Mouse (Mus musculus) myocyte (in vitro differentiated cells): ENCODE measurements at regions not wholly inside any gene's neighbourhood (a gene's known extent, or its start where the extent isn't known, plus 50 kb on each side); places are given as distances from the start of the nearest gene placed in this dataset.

Experiments used
- MAX ChIP-seq: IDR thresholded peaks from one replicate; pipeline ENCODE4 v1.6.1; 2011; ENCODE audit warnings: low read depth, mild to moderate bottlenecking, control low read depth
- MYOD1 ChIP-seq, 3 experiments: IDR thresholded peaks; one replicate each; pipeline ENCODE4 v1.6.1; 2011; ENCODE audit warnings: control low read depth in 2 of 3, low read depth in 2 of 3, mild to moderate bottlenecking in 2 of 3, moderate library complexity in 1 of 3; ENCODE audit not compliant: insufficient read length in 2 of 3, control insufficient read depth in 1 of 3
- MYOG ChIP-seq, 3 experiments: IDR thresholded peaks; one replicate each; pipeline ENCODE4 v1.6.1; 2011; ENCODE audit warnings: control low read depth in 2 of 3, low read depth in 2 of 3, mild to moderate bottlenecking in 2 of 3; ENCODE audit not compliant: insufficient read length in 2 of 3, control insufficient read depth in 1 of 3, insufficient read depth in 1 of 3
- POLR2A ChIP-seq: IDR thresholded peaks from one replicate; pipeline ENCODE4 v1.6.1; 2011; ENCODE audit warnings: low read depth, mild to moderate bottlenecking, control low read depth, moderate library complexity; ENCODE audit not compliant: insufficient read length
- POLR2AphosphoS2 ChIP-seq: IDR thresholded peaks from one replicate; pipeline ENCODE4 v1.6.1; 2011; ENCODE audit warnings: low read depth, control low read depth; ENCODE audit not compliant: insufficient read length
- SRF ChIP-seq: IDR thresholded peaks from one replicate; pipeline ENCODE4 v1.6.1; 2011; ENCODE audit warnings: low read depth; ENCODE audit not compliant: control insufficient read depth, insufficient read length
- TCF12 ChIP-seq: IDR thresholded peaks from one replicate; pipeline ENCODE4 v1.6.1; 2011; ENCODE audit warnings: mild to moderate bottlenecking, control low read depth; ENCODE audit not compliant: poor library complexity, insufficient read depth, severe bottlenecking
- USF1 ChIP-seq: IDR thresholded peaks from one replicate; pipeline ENCODE4 v1.6.1; 2011; ENCODE audit warnings: low read depth, mild to moderate bottlenecking, control low read depth, moderate library complexity

- TF ChIP-seq POLR2A (no peak), POLR2AphosphoS2 (no peak), MYOD1 (IDR thresholded peaks at IDR 0.05; ENCODE audit: control insufficient read depth in 1 of 3, insufficient read length in 2 of 3, low read depth in 2 of 3) (no peak), MAX (no peak), SRF (no peak), USF1 (no peak), MYOG (IDR thresholded peaks at IDR 0.05; ENCODE audit: control insufficient read depth in 1 of 3, insufficient read depth in 1 of 3, insufficient read length in 2 of 3, low read depth in 2 of 3) (no peak), TCF12 (no peak)
Observed at GRCm38 (mm10) chr2:34110582-34110981, 222.8 kb upstream of the Mvb12b start.
